Mouse (Mus musculus) thymus, adult 2 months (tissue): Measurements from ENCODE around the gene Polr2i. TPM values are rescaled to one million over a fixed set of nuclear protein-coding genes. Genes with fewer than 3 reads are reported as not detected.
"Not testable (repeated sequence)": the region's sequence is repeated elsewhere in the genome, so short reads cannot be mapped to it uniquely, and the experiment has no call there.

Source experiments
- DNase-seq: peaks from one replicate; pipeline ENCODE4 v3.0.0; 2021
- H3K27ac ChIP-seq: fragments of 200-500 bp; 2 replicates; pipeline ENCODE4 v1.5.1; 2012; ENCODE audit warnings: low read length, control low read depth; ENCODE audit not compliant: control insufficient read depth, insufficient read depth
- H3K27me3 ChIP-seq: fragments of 200-500 bp; 2 replicates; pipeline ENCODE4 v1.6.1; 2012; ENCODE audit warnings: mild to moderate bottlenecking, low read length, moderate library complexity, mixed read lengths; ENCODE audit not compliant: control insufficient read depth, insufficient read depth
- H3K36me3 ChIP-seq: fragments of 200-500 bp; 2 replicates; pipeline ENCODE4 v1.6.1; 2012; ENCODE audit warnings: mild to moderate bottlenecking, low read length, moderate library complexity; ENCODE audit not compliant: control insufficient read depth, insufficient read depth
- H3K4me1 ChIP-seq: fragments of 200-500 bp; replicated peaks from 2 replicates; pipeline ENCODE4 v1.6.1; 2012; ENCODE audit warnings: low read length; ENCODE audit not compliant: control insufficient read depth, insufficient read depth
- H3K4me3 ChIP-seq: fragments of 200-500 bp; 2 replicates; pipeline ENCODE4 v1.5.1; 2012; ENCODE audit warnings: mild to moderate bottlenecking, low read length, control low read depth, moderate library complexity; ENCODE audit not compliant: control insufficient read depth, insufficient read depth
- CTCF ChIP-seq: fragments of 200-500 bp; IDR thresholded peaks from 2 replicates; pipeline ENCODE4 v1.5.1; 2012; ENCODE audit warnings: mild to moderate bottlenecking, control low read depth, low read length, moderate library complexity, borderline replicate concordance; ENCODE audit not compliant: control insufficient read depth, poor library complexity, insufficient read depth; ENCODE audit errors: extremely low read depth
- POLR2A ChIP-seq: fragments of 200-500 bp; IDR thresholded peaks from 2 replicates; pipeline ENCODE4 v1.6.1; 2012; ENCODE audit warnings: mild to moderate bottlenecking, low read length, control low read depth, moderate library complexity; ENCODE audit not compliant: control insufficient read depth, poor library complexity, insufficient read depth; ENCODE audit errors: extremely low read depth
- WGBS: fragments of 180-500 bp; shearing (Covaris S2); methylation state at CpG from one replicate; pipeline ENCODE4 v1.1.7; 2018; 5-methylcytosine and 5-hydroxymethylcytosine counted together
- polyA plus RNA-seq: library from polyadenylated mRNA; depleted of rRNA; stranded (reverse); fragments of >200 nt; gene quantifications from 2 replicates; pipeline ENCODE4 v1.2.3, GENCODE M21; 2012; rRNA removed

Gene Polr2i
- 131 and 157 TPM in 2 replicates for polyA plus RNA-seq

DNA sequence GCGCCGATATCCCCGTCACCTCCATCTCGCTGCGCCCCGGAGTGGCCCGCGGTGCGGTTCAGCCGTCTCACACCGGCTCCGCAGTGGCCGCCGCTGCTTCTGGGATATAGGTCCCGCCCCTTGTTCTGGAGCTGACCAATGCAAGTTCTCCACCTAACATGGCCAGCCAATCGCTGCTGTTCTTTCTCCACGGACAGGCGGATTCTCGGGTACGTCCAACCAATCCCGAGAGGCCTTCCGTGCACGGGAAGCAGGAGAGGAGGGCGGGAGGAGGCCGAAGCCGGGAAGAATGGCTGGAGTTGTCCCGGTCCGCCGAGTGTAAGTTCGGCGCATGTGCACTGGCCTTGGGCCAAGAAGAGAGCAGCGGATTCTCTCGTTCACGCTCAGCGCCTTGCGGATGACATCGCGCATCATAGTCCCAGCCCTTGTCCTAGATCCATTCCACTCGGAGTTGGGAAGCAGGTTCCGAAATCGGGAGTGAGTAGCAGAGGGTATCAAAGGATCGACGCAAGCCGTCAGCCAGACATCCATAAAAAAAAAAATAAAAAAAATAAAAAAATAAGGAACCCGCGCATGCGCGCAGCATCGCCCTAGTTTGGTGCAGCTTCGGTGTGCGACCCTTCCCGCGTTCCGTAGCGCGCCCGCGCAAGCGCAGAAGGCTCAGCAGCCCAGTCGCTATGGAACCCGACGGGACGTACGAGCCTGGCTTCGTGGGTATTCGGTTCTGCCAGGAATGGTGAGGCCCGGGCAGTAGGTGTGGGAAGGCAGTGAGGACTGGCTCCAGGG, at the start of gene Polr2i, which contains the start of gene Tbcb:
TSS of gene Polr2i (plus strand) at position 280 of the 786 bp plus-strand sequence.
TSS of gene Tbcb (minus strand) at position 604 of the 786 bp plus-strand sequence.
- Histone ChIP-seq H3K4me1 (peaks cover 11% of the 10 kb centered on the region), H3K27me3 (no peaks in the 10 kb centered on the region), H3K4me3 (peak within 1 kb of the TSS; percentile 66), H3K27ac (peak within 1 kb of the TSS; percentile 70), H3K36me3 (no peaks in the 10 kb centered on the region)
- TF ChIP-seq CTCF (peak; percentile 67; the same call in 1 of the 2 replicates), POLR2A (peak; percentile 45)
- DNase-seq: peak; percentile 96
- under 1% methylated on average over 67 of the region's 67 CpGs for WGBS

DNA sequence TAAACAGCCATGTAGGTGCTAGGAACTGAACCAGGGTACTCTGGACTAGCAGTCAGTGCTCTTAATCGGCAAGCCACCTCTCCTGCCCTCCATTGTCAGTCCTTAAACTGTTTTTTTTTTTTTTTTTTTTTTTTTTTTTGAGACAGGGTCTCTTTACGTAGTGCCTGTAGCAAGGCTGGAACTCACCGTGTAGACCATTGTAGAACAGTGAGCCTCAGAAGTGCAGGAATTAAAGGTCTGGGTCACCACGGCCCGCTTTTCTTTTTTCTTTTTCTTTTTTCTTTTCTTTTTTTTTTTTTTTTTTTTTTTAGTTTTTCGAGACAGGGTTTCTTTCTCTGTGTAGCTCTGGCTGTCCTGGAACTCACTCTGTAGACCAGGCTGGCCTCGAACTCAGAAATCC, 48.6 kb upstream of the Polr2i start:
- H3K4me1 ChIP-seq, H3K4me3 ChIP-seq, H3K27ac ChIP-seq, DNase-seq, H3K27me3 ChIP-seq: not testable (repeated sequence)
- 72% methylated on average over 7 of the region's 7 CpGs for WGBS
- H3K36me3 ChIP-seq: peaks cover 13% of the 10 kb centered on the region

DNA sequence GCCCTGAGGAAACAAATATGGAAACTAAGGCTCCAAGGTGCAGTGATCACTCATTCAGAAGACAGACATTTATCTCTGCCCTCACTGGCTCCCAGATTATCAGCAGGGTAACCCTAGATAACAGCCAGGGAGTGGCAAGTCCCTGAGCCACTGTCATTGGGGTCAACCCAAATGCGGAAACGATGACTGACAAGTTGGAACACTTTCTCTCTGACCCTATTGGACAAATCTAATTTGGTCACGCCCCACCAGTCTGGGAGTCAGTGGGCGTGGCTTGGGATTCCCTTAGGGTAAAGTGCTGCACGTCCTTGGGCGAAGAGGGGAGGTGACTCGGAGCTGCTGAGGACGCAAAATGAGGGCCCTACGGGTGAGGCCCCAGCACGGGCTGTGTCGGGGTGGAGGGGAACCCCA, 47.9 kb upstream of the Polr2i start, which contains the start of gene Cox7a1:
TSS of gene Cox7a1 (plus strand) at position 266 of the 411 bp plus-strand sequence.
- Histone ChIP-seq H3K27ac (no peak within 1 kb of the TSS), H3K36me3 (peaks cover 16% of the 10 kb centered on the region), H3K4me3 (peak within 1 kb of the TSS; percentile 29), H3K27me3 (no peaks in the 10 kb centered on the region), H3K4me1 (peaks cover 7% of the 10 kb centered on the region; the same call in 1 of the 2 replicates)
- peak; percentile 89 for DNase-seq
- TF ChIP-seq CTCF (no peak), POLR2A (peak; percentile 31; the same call in 1 of the 2 replicates)
- WGBS: 2% methylated on average over 11 of the region's 11 CpGs

DNA sequence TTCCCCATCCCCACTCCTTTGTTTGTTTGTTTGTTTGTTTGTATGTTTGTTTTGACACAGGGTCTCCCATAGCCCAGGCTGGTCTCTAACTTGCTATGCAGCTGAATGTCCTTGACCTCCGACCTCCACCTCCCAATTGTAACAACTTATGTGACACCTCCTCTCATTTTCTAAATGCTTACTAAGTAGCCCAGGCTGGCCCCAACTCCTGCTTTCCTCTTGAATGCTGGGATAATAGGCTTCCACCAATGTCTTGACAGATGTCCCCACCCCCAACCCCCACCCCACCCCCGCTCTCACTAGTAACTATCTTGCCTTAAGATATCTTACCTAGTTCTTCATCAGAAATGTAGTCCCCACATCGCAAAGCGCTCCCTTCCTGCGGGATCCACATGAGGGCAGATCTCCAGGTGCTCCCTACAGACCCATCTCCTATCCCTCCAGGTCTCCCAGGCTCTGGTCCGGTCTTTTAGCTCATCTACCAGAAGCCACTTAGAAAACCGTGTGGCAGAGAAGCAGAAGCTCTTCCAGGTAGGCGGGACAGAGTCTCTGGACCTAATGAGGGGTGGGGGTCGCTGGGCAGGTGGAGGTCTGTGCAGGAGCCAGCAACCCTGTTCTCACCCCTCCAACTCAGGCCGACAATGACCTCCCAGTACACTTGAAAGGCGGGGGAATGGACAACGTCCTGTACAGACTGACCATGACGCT, 47.0 kb upstream of the Polr2i start:
- Histone ChIP-seq H3K4me3 (no peak overlapping the region), H3K4me1 (peaks cover 7% of the 10 kb centered on the region; the same call in 1 of the 2 replicates), H3K36me3 (peaks cover 20% of the 10 kb centered on the region), H3K27ac (no peak overlapping the region), H3K27me3 (no peaks in the 10 kb centered on the region)
- WGBS: 92% methylated on average over 13 of the region's 13 CpGs
- TF ChIP-seq POLR2A: no peak
- TF ChIP-seq CTCF: no peak
- DNase-seq: no peak

DNA sequence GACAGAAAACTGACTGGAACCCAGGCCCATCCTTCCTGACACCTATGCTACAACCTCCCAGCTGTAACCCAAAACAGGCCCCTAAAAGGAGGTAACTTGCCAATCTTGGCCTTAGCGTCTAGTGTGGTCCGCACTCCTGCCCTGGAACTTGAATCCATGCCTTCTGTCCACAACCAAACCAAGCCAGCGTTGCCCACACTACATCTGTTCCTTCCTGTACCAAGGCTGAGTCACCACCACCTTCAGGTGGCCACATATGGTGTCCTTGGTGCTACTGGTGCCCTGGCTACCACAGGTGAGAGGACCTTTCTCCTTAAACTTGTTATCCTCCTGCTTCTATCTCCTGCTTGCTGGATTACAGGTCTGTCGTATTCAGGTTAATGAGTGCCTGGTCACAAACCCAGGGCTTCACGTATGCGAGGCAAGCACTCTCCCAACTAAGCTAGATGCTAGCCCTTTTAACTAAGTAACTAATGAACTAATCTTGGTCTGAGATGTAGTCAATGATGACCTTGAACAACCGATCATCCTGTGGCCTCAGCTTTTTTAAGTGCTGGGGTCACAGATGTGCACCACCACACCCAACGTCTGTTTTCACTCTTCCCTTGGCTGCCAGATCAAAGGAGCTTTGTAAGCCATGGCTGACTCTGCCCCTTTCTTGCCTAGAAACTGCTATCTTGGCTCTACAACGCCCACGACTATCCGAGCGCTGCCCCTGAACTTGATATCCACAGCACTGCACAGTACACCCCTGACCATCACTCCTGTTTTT, 43.2 kb upstream of the Polr2i start:
- H3K27me3 ChIP-seq: no peaks in the 10 kb centered on the region
- DNase-seq: no peak
- peaks cover 25% of the 10 kb centered on the region for H3K36me3 ChIP-seq
- WGBS: 82% methylated on average over 12 of the region's 12 CpGs
- TF ChIP-seq POLR2A: no peak
- TF ChIP-seq CTCF: no peak
- peaks cover 14% of the 10 kb centered on the region for H3K4me1 ChIP-seq
- no peak overlapping the region for H3K4me3 ChIP-seq
- H3K27ac ChIP-seq: no peak overlapping the region

DNA sequence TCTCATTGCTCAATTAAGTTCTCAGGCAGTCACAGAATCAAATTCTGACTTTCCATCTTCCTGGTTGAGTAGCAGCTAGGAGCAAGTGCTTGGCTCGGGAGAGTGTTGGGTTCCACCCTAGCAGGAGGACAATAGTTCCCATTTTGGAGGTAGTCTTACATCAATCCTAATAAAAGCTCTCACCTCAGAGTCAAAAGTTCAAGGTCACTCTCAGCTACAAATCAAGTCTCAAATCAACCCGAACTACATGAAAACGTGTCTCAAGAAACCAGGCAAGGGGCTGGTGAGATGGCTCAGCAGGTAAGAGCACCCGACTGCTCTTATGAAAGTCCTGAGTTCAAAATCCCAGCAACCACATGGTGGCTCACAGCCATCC, 42.6 kb upstream of the Polr2i start:
- peaks cover 25% of the 10 kb centered on the region for H3K36me3 ChIP-seq
- no peaks in the 10 kb centered on the region for H3K27me3 ChIP-seq
- peaks cover 12% of the 10 kb centered on the region for H3K4me1 ChIP-seq
- 96% methylated on average over 4 of the region's 4 CpGs for WGBS
- H3K4me3 ChIP-seq: no peak overlapping the region
- no peak overlapping the region for H3K27ac ChIP-seq
- no peak for DNase-seq
- TF ChIP-seq CTCF (no peak), POLR2A (no peak)
